Mouse (Mus musculus): Measurements from ENCODE around the gene Lipe. TPM values are rescaled to one million over a fixed set of nuclear protein-coding genes. Genes with fewer than 3 reads are reported as not detected.
"Not testable (repeated sequence)": the region's sequence is repeated elsewhere in the genome, so short reads cannot be mapped to it uniquely, and the experiment has no call there.

Gene Lipe
- total RNA-seq (2021) = 10 to 100 TPM; 25.4 to 37.7 TPM
- long read RNA-seq, experiment 1, transcript Lipe-202 (10 exons, 2,661 nt) = major isoform, 8 of 21 reads
- long read RNA-seq, experiment 1, transcript Lipe-201 (10 exons, 3,613 nt) = minor isoform, 6 of 21 reads
- long read RNA-seq, experiment 1, partial matches to known transcripts = 1 of 21 reads
- long read RNA-seq, experiment 1, other reads (novel, unspliced or antisense) = 5 of 21 reads
- long read RNA-seq, experiment 2, partial matches to known transcripts = 2 of 15 reads
- long read RNA-seq, experiment 2, other reads (novel, unspliced or antisense) = 5 of 15 reads

GRCm38 (mm10) chr7:25398610-25399009 is at the start of gene Lipe:
TSS of gene Lipe (minus strand) at chr7:25398710.
- no peak for DNase-seq (ENCODE audit: low spot score in 2 of 2)

GRCm38 (mm10) chr7:25440816-25441153 is 42.3 kb upstream of the Lipe start:
- no peak for DNase-seq (ENCODE audit: low spot score in 2 of 2)

- no peak for DNase-seq (ENCODE audit: low spot score in 2 of 2)
Measured at GRCm38 (mm10) chr7:25439978-25440815, 41.7 kb upstream of the Lipe start.

GRCm38 (mm10) chr7:25439124-25439822 is 40.8 kb upstream of the Lipe start:
- no peak for DNase-seq (ENCODE audit: low spot score in 2 of 2)

GRCm38 (mm10) chr7:25436704-25437103 is 38.2 kb upstream of the Lipe start:
- no peak for DNase-seq (ENCODE audit: low spot score in 2 of 2)

- no peak for DNase-seq (ENCODE audit: low spot score in 2 of 2)
Measured at GRCm38 (mm10) chr7:25436226-25436625, 37.7 kb upstream of the Lipe start.

- no peak for DNase-seq (ENCODE audit: low spot score in 2 of 2)
Measured at GRCm38 (mm10) chr7:25435546-25435851, 37.0 kb upstream of the Lipe start.

- no peak for DNase-seq (ENCODE audit: low spot score in 2 of 2)
Measured at GRCm38 (mm10) chr7:25434654-25435545, 36.4 kb upstream of the Lipe start.

- no peak for DNase-seq (ENCODE audit: low spot score in 2 of 2)
Measured at GRCm38 (mm10) chr7:25433781-25434560, 35.5 kb upstream of the Lipe start.

- no peak for DNase-seq (ENCODE audit: low spot score in 2 of 2)
Measured at GRCm38 (mm10) chr7:25433007-25433541, 34.6 kb upstream of the Lipe start.

- no peak for DNase-seq (ENCODE audit: low spot score in 2 of 2)
Measured at GRCm38 (mm10) chr7:25432381-25432780, 33.9 kb upstream of the Lipe start.

GRCm38 (mm10) chr7:25429886-25430784 is 31.6 kb upstream of the Lipe start:
- DNase-seq (ENCODE audit: low spot score in 2 of 2) = no peak

- no peak for DNase-seq (ENCODE audit: low spot score in 2 of 2)
Measured at GRCm38 (mm10) chr7:25428321-25428720, 29.8 kb upstream of the Lipe start.

GRCm38 (mm10) chr7:25427144-25427543 is 28.6 kb upstream of the Lipe start:
- DNase-seq (ENCODE audit: low spot score in 2 of 2) = no peak

- not testable (repeated sequence) for DNase-seq (ENCODE audit: low spot score in 2 of 2)
Measured at GRCm38 (mm10) chr7:25426380-25426779, 27.9 kb upstream of the Lipe start.

GRCm38 (mm10) chr7:25424429-25424828 is 25.9 kb upstream of the Lipe start:
- DNase-seq (ENCODE audit: low spot score in 2 of 2) = peak; percentile 51 to 74

- no peak for DNase-seq (ENCODE audit: low spot score in 2 of 2)
Measured at GRCm38 (mm10) chr7:25422286-25422841, 23.9 kb upstream of the Lipe start.

- DNase-seq (ENCODE audit: low spot score in 2 of 2) = no peak
Measured at GRCm38 (mm10) chr7:25419943-25420342, 21.4 kb upstream of the Lipe start.

GRCm38 (mm10) chr7:25419536-25419935 is 21.0 kb upstream of the Lipe start:
- no peak for DNase-seq (ENCODE audit: low spot score in 2 of 2)

Measured in gastrocnemius, postnatal 4 days (tissue).